Mouse (Mus musculus) midbrain, embryonic 14.5 days (tissue): ENCODE results near the gene Ltbp2. TPM values are rescaled to one million over a fixed set of nuclear protein-coding genes. Genes with fewer than 3 reads are reported as not detected.

Experiments
- ATAC-seq: fragments of 200-750 bp; cut with Nextera tagmentation; 2 replicates; pipeline ENCODE4 v1.8.0; 2017; ENCODE audit warnings: moderate number of reproducible peaks, moderate library complexity; ENCODE audit not compliant: low FRiP score, low TSS enrichment
- DNase-seq: peaks from one replicate; pipeline ENCODE4 v3.0.0-alpha.2; 2015
- H3K27ac ChIP-seq: fragments of 300-500 bp; sonication (generic); replicated peaks from 2 replicates; pipeline ENCODE4 v1.5.1; 2014; ENCODE audit warnings: mild to moderate bottlenecking, low read depth, low read length, moderate library complexity
- H3K27me3 ChIP-seq: fragments of 300-500 bp; sonication (generic); 2 replicates; pipeline ENCODE4 v1.6.1; 2014; ENCODE audit warnings: low read length, control low read depth, mixed read lengths; ENCODE audit not compliant: control insufficient read depth, insufficient read depth
- H3K36me3 ChIP-seq: fragments of 300-500 bp; sonication (generic); 2 replicates; pipeline ENCODE4 v1.6.1; 2014; ENCODE audit warnings: low read length, control low read depth; ENCODE audit not compliant: control insufficient read depth, insufficient read depth
- H3K4me1 ChIP-seq: fragments of 300-500 bp; sonication (generic); 2 replicates; pipeline ENCODE4 v1.6.1; 2014; ENCODE audit warnings: mild to moderate bottlenecking, antibody characterized with exemption, low read length, control low read depth; ENCODE audit not compliant: control insufficient read depth, insufficient read depth
- H3K4me2 ChIP-seq: fragments of 300-500 bp; sonication (generic); 2 replicates; pipeline ENCODE4 v1.6.1; 2014; ENCODE audit warnings: mild to moderate bottlenecking, low read length, moderate library complexity
- H3K4me3 ChIP-seq: fragments of 300-500 bp; sonication (generic); replicated peaks from 2 replicates; pipeline ENCODE4 v1.5.1; 2014; ENCODE audit warnings: low read depth, low read length
- H3K9ac ChIP-seq: fragments of 300-500 bp; sonication (generic); replicated peaks from 2 replicates; pipeline ENCODE4 v1.6.1; 2014; ENCODE audit warnings: mild to moderate bottlenecking, low read length, moderate library complexity
- H3K9me3 ChIP-seq: fragments of 300-500 bp; sonication (generic); 2 replicates; pipeline ENCODE4 v1.6.1; 2016; ENCODE audit warnings: low read length, control low read depth, mixed read lengths; ENCODE audit not compliant: control insufficient read depth
- WGBS: fragments of 180-500 bp; shearing (Covaris S2); extraction: QIAGEN DNeasy Blood & Tissue Kit; methylation state at CpG from one replicate; pipeline ENCODE4 v1.1.7; 2014; 5-methylcytosine and 5-hydroxymethylcytosine counted together
- polyA plus RNA-seq: library from polyadenylated mRNA; unstranded; fragments of >200 nt; fragmentation: Nextera tagmentation; extraction: Ambion mirVana; gene quantifications from 2 replicates; pipeline ENCODE4 v1.2.1, GENCODE M21; 2014

Ltbp2 gene
- polyA plus RNA-seq, 1 experiment from 2014 or later, result 0.13 TPM

DNA sequence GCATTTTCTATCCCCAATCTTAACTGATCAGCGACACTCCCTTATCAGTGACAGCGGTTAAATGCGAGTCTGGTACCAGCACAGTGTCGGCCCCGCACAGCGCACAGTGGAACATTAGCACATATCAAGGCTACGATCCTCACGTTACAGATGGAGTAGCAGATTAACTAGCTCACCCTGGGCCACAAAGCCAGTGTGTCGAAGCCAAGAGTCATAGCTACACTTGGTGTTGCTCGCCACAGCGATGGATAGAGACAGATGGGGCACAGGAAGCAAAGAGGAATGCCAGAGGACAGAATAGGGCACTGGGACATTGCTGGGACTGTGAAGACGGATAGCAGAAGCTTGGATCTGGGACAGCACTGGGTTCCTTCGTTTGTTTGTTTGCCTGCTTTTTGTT is 69.0 kb downstream of the Ltbp2 start:
- no peaks in the 10 kb centered on the region for H3K27me3 ChIP-seq
- ATAC-seq (no peak), DNase-seq (no peak)

DNA sequence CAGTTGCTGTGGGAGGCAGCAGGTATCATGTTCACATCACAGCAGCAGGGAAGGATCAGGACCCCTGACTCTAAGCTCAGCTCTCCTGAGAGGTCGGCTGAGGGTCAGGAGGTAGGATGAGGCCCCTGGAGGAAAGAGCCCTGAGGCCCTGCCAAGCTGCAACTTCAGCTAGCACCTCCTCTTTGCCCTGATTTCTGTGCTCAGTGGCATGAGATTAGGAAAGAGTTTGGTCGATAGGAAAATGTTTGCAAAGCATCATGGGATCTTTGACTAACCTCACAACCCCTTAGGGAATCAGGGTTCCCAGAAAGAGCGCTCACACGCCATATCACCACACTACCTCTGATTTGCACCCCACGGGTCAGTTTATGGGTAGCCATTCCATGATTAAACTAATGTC is 69.6 kb downstream of the Ltbp2 start:
- no peaks in the 10 kb centered on the region for H3K9me3 ChIP-seq
- H3K27me3 ChIP-seq, result no peaks in the 10 kb centered on the region
- ATAC-seq (no peak), DNase-seq (no peak)
- no peaks in the 10 kb centered on the region for H3K36me3 ChIP-seq
- no peak overlapping the region for H3K4me3 ChIP-seq
- H3K4me2 ChIP-seq, result no peak overlapping the region
- H3K4me1 ChIP-seq, result no peaks in the 10 kb centered on the region
- H3K9ac ChIP-seq, result no peak overlapping the region
- no peak overlapping the region for H3K27ac ChIP-seq
- 70% methylated on average over 5 of the region's 5 CpGs for WGBS

More for the DNA sequence above, 69.0 kb downstream of the Ltbp2 start:
- 87% methylated on average over 13 of the region's 13 CpGs for WGBS
- Histone ChIP-seq H3K4me3 (no peak overlapping the region), H3K4me1 (no peaks in the 10 kb centered on the region), H3K4me2 (no peak overlapping the region), H3K36me3 (no peaks in the 10 kb centered on the region), H3K27ac (no peak overlapping the region), H3K9me3 (no peaks in the 10 kb centered on the region), H3K9ac (no peak overlapping the region)

DNA sequence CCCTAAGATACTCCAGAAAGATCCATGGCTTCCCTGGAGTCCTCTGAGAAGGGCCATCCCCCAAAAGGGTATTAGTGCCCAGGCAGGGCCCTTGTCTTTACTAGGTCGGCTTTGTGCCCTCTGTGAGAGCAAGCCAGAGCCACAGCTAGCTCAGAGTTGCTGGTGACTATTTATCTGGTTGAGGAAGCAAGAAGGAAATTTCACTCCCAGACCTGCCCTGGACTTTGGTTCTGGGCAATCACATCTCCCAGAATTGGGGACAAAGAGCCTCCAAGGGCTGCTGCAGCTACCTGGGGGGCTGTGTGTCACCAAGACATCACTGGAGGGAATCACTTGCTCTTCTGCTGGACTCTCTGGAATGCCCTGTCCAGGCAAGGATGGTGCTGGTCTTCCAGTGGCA is 70.3 kb downstream of the Ltbp2 start:
- no peak for DNase-seq
- H3K9me3 ChIP-seq, result no peaks in the 10 kb centered on the region
- ATAC-seq, result no peak
- H3K27me3 ChIP-seq, result no peaks in the 10 kb centered on the region
- no peak overlapping the region for H3K9ac ChIP-seq
- no peaks in the 10 kb centered on the region for H3K4me1 ChIP-seq
- H3K36me3 ChIP-seq, result no peaks in the 10 kb centered on the region
- no peak overlapping the region for H3K4me3 ChIP-seq
- H3K4me2 ChIP-seq, result no peak overlapping the region
- 80% methylated on average over 1 of the region's 1 CpGs for WGBS
- no peak overlapping the region for H3K27ac ChIP-seq

DNA sequence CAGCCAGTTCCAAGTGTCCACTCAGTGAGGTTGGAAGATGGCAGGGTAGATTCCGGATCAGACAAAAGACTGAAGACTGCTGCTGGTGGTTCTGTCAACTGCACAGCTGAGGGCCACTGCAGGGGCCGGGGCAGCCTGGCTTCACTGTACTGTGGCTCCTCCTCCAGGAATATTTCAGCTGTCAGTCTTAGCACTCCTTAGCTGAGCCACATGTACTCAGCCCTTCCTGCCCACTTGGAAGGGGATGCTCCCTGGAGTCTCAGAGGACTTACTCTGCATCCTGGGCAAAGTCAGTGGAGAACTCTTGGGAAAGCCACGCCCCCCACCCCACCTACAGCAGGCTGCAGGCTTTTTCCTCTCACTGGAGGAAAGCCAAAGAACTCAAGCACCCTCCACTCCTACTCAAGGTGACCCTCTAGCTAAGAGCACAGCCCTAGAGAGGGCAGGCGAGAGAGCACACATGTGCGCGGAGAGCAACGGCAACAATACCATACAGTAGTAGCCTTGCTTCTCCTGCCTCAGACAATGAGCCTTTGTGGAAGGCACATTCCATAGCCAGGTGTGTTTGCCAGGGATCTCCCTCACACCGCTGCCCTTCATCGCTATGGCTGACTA is 71.0 kb downstream of the Ltbp2 start:
- WGBS, result 84% methylated on average over 9 of the region's 9 CpGs
- no peak overlapping the region for H3K4me2 ChIP-seq

DNA sequence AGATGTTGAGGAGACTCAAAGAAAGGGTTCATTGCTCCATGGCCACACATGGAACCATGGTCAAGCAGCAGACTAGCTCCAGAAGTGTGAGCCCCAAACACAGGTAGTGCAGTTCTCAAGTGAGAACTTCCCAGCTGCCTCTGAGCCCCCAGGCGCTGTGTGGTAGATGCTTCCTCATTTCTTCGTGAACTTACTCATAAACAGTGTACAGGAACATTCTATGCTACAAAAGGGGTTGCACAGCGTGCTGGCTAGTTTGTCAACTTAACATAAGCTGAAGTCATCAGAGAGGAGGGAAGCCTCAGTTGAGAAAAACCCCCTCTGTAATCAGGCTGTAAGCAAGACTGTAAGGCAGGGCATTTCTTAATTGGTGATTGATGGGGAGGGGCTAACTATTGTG is 73.7 kb downstream of the Ltbp2 start:
- no peaks in the 10 kb centered on the region for H3K27me3 ChIP-seq
- H3K27ac ChIP-seq, result no peak overlapping the region
- no peaks in the 10 kb centered on the region for H3K9me3 ChIP-seq
- H3K4me3 ChIP-seq, result no peak overlapping the region
- DNase-seq (no peak), ATAC-seq (no peak)
- no peaks in the 10 kb centered on the region for H3K4me1 ChIP-seq
- no peaks in the 10 kb centered on the region for H3K36me3 ChIP-seq
- no peak overlapping the region for H3K9ac ChIP-seq
- no peak overlapping the region for H3K4me2 ChIP-seq
- WGBS, result 89% methylated on average over 3 of the region's 3 CpGs

More for the DNA sequence above, 71.0 kb downstream of the Ltbp2 start:
- no peak for DNase-seq
- Histone ChIP-seq H3K9ac (no peak overlapping the region), H3K4me1 (no peaks in the 10 kb centered on the region), H3K4me3 (no peak overlapping the region), H3K36me3 (no peaks in the 10 kb centered on the region), H3K27ac (no peak overlapping the region), H3K27me3 (no peaks in the 10 kb centered on the region), H3K9me3 (no peaks in the 10 kb centered on the region)
- ATAC-seq, result no peak

DNA sequence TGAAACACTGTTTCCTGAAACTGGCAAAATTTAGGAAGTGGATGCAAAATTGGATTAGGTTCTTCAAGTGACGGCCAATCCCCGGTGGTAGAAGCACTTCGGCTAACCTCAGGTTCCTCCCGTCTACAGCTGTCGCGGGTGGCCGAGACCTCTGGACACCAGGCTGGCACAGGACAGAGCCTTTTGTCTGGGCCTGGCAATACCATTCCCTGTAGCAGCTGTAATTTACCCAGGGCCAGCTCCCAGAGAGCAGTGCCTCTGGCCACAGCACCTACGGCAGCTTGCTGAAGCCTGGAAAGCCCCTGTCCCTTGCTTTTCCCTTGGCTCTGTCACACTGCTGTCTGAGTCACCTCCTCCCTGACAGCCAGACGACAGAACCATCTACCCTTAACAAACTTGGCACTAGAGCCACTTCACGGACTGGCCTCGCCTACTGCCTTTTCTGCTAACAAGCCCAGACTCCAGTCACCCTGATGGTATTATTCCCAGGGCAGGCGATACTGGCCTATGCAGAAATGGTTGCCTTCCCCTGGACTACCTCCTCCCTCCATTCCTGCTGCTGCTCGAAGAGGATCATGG is 74.7 kb downstream of the Ltbp2 start:
- Histone ChIP-seq H3K4me3 (no peak overlapping the region), H3K27me3 (no peaks in the 10 kb centered on the region), H3K4me1 (no peaks in the 10 kb centered on the region), H3K27ac (no peak overlapping the region), H3K9me3 (no peaks in the 10 kb centered on the region), H3K4me2 (no peak overlapping the region), H3K36me3 (no peaks in the 10 kb centered on the region), H3K9ac (no peak overlapping the region)
- no peak for DNase-seq
- no peak for ATAC-seq
- 88% methylated on average over 13 of the region's 13 CpGs for WGBS

DNA sequence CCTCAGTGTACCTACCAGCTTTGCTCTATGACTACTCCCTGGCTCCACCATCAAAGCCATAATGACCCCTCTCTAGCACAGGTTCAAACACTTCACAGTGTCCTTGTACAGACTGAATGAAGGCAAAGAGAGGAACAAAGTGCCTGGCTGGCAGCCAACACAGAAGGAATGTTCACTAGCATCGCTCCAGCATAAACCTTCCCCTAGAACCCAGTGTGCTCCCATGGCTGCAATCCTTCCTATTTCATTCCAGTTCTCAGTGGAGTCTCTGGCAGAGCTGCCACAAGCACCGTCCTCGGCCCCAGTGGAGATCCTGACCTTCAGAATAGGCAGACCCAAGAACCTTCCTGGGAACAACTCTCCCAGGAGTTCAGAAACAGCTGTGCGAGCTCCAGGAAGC is 75.9 kb downstream of the Ltbp2 start:
- no peak overlapping the region for H3K4me3 ChIP-seq

DNA sequence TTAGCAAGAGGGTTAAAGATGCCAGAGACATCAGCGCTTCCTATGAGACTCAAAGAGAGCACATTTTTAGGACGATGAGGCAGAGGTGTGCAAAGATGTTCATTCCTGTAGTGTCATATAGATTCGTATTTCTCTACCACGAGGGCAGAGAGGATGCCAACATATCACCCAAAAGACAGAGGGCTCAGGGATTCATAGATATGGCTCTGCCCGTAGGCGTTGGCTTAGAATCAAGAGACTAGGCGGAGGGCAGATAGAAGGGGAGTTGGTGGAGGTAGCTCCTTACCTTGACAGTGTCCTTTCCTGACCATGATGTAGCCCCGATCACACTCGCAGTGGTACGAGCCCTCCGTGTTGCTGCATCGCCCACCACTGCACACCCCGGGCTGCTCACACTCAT is 77.2 kb downstream of the Ltbp2 start:
- no peaks in the 10 kb centered on the region for H3K36me3 ChIP-seq
- H3K4me3 ChIP-seq, result no peak overlapping the region
- H3K9ac ChIP-seq, result no peak overlapping the region
- H3K9me3 ChIP-seq, result no peaks in the 10 kb centered on the region
- 94% methylated on average over 13 of the region's 13 CpGs for WGBS
- H3K4me1 ChIP-seq, result no peaks in the 10 kb centered on the region
- no peak overlapping the region for H3K27ac ChIP-seq
- no peaks in the 10 kb centered on the region for H3K27me3 ChIP-seq
- ATAC-seq (no peak), DNase-seq (no peak)
- H3K4me2 ChIP-seq, result no peak overlapping the region

More for the DNA sequence above, 75.9 kb downstream of the Ltbp2 start:
- Histone ChIP-seq H3K4me1 (no peaks in the 10 kb centered on the region), H3K9me3 (no peaks in the 10 kb centered on the region), H3K36me3 (no peaks in the 10 kb centered on the region), H3K9ac (no peak overlapping the region), H3K27ac (no peak overlapping the region), H3K27me3 (no peaks in the 10 kb centered on the region), H3K4me2 (no peak overlapping the region)
- 74% methylated on average over 4 of the region's 4 CpGs for WGBS
- DNase-seq (no peak), ATAC-seq (no peak)

DNA sequence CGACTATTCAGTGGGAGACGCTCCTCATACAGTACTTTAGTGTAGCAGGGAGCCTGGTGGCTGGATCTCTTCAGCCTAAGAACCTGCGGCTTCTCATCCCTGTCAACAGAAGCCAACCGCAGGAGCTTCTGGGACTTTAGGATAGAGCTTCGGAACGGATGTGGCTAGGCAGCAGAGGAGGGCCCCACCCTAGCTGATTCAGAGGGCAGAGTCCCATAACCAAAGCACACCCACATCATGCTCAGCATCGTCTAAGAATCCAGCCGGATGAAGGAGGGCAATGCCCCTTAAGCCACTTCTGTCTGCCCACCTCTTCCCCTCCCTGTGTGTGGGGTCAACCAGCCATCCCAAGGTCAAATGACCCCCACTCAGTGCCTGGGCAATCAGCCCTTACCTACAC is 81.7 kb downstream of the Ltbp2 start:
- DNase-seq (no peak), ATAC-seq (no peak)
- Histone ChIP-seq H3K36me3 (no peaks in the 10 kb centered on the region), H3K4me3 (no peak overlapping the region), H3K4me2 (no peak overlapping the region), H3K9ac (no peak overlapping the region), H3K27ac (no peak overlapping the region), H3K9me3 (no peaks in the 10 kb centered on the region), H3K4me1 (no peaks in the 10 kb centered on the region), H3K27me3 (no peaks in the 10 kb centered on the region)
- WGBS, result 93% methylated on average over 8 of the region's 8 CpGs
